Mouse (Mus musculus) neural tube, embryonic 14.5 days (tissue): ENCODE data around the gene Gm32742. TPM values are rescaled to one million over a fixed set of nuclear protein-coding genes. Genes with fewer than 3 reads are reported as not detected.

ENCODE experiments used
- ATAC-seq: fragments of 200-750 bp; cut with Nextera tagmentation; 2 replicates; pipeline ENCODE4 v1.8.0; 2017; ENCODE audit warnings: low read depth, mild to moderate bottlenecking, moderate TSS enrichment, moderate library complexity
- H3K27ac ChIP-seq: fragments of 300-500 bp; sonication (generic); 2 replicates; pipeline ENCODE4 v1.5.1; 2014; ENCODE audit warnings: low read depth, mild to moderate bottlenecking, control low read depth, low read length, moderate library complexity, mixed read lengths
- H3K27me3 ChIP-seq: fragments of 300-500 bp; sonication (generic); 2 replicates; pipeline ENCODE4 v1.6.1; 2014; ENCODE audit warnings: low read length; ENCODE audit not compliant: control insufficient read depth, insufficient read depth
- H3K36me3 ChIP-seq: fragments of 300-500 bp; sonication (generic); 2 replicates; pipeline ENCODE4 v1.6.1; 2014; ENCODE audit warnings: low read length, mixed read lengths; ENCODE audit not compliant: control insufficient read depth, insufficient read depth
- H3K4me1 ChIP-seq: fragments of 300-500 bp; sonication (generic); 2 replicates; pipeline ENCODE4 v1.6.1; 2014; ENCODE audit warnings: low read length; ENCODE audit not compliant: control insufficient read depth, insufficient read depth
- H3K4me2 ChIP-seq: fragments of 300-500 bp; sonication (generic); 2 replicates; pipeline ENCODE4 v1.6.1; 2014; ENCODE audit warnings: mild to moderate bottlenecking, low read depth, low read length, control low read depth
- H3K4me3 ChIP-seq: fragments of 300-500 bp; sonication (generic); 2 replicates; pipeline ENCODE4 v1.5.1; 2014; ENCODE audit warnings: low read depth, low read length, control low read depth, mixed read lengths
- H3K9ac ChIP-seq: fragments of 300-500 bp; sonication (generic); replicated peaks from 2 replicates; pipeline ENCODE4 v1.6.1; 2014; ENCODE audit warnings: low read depth, mild to moderate bottlenecking, control low read depth, low read length, mixed read lengths
- H3K9me3 ChIP-seq: fragments of 300-500 bp; sonication (generic); 2 replicates; pipeline ENCODE4 v1.6.1; 2016; ENCODE audit warnings: low read length; ENCODE audit not compliant: control insufficient read depth
- WGBS: fragments of 180-500 bp; shearing (Covaris S2); extraction: QIAGEN DNeasy Blood & Tissue Kit; methylation state at CpG from one replicate; pipeline ENCODE4 v1.1.7; 2014; 5-methylcytosine and 5-hydroxymethylcytosine counted together
- microRNA counts: library from miRNA; unstranded; fragments of <30 nt; microRNA quantifications from one replicate; lab custom pipeline; 2016
- microRNA-seq: library from miRNA; unstranded; fragments of <30 nt; microRNA quantifications from one replicate; pipeline ENCODE4, GENCODE M21; 2016
- polyA plus RNA-seq: library from polyadenylated mRNA; unstranded; fragments of >200 nt; fragmentation: Nextera tagmentation; extraction: Ambion mirVana; gene quantifications from 2 replicates; pipeline ENCODE4 v1.2.1, GENCODE M21; 2014

Gene Gm32742
- polyA plus RNA-seq, 1 experiment from 2014 or later: not detected

DNA sequence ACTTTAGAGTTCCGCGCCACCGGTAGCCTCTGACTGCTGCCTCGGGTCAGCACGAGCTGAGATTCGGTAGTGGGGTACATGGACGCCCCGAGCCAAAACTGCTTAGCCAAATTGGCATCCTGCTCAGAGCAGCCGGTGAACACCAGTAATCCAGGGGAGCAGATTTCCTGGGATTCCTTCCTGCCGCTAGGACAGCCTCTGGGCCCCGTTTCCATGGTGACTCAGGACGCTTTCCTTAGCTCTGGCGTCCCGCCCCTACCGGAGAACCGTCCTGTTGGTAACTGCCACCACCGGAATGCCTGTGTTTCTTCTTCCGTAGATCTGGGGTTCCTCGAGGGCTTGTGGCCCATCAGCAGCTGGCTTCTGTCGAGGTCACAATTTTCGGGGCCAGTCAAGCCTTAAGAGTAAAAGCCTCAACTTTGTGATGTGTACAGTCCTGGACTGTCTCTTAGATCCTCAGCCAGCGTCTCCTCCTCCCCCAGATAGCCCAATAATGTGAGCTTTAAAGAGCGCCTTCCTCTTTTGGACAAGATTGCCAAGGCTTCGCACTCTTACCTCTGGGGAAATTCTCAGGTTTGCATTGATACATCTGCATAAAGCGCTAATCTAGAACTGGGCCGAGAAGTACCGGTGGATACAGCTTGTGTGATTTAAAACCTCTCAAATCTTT is 63.4 kb downstream of the Gm32742 start, which contains the start of gene 4833427G06Rik:
TSS of gene 4833427G06Rik (minus strand) at position 323 of the 670 bp plus-strand sequence.
- no peaks in the 10 kb centered on the region for H3K27me3 ChIP-seq
- peak within 1 kb of the TSS; percentile 99 for H3K4me2 ChIP-seq
- H3K4me1 ChIP-seq: 0 out of 2 replicates have a peak, but pooled peaks cover 2% of the 10 kb centered on the region
- peak within 1 kb of the TSS; percentile 56 for H3K4me3 ChIP-seq
- no peaks in the 10 kb centered on the region for H3K36me3 ChIP-seq
- no peak within 1 kb of the TSS for H3K27ac ChIP-seq
- 9% methylated on average over 27 of the region's 27 CpGs for WGBS
- H3K9ac ChIP-seq: 0 out of 2 replicates have a peak within 1 kb of the TSS, but pooled peaks have one; percentile 7
- ATAC-seq: peak; percentile 71; the same call in 1 of the 2 replicates
- no peaks in the 10 kb centered on the region for H3K9me3 ChIP-seq

- Histone ChIP-seq H3K4me3 (no peak overlapping the region), H3K9ac (no peak overlapping the region), H3K4me2 (no peak overlapping the region), H3K27me3 (no peaks in the 10 kb centered on the region), H3K36me3 (no peaks in the 10 kb centered on the region), H3K9me3 (no peaks in the 10 kb centered on the region), H3K27ac (no peak overlapping the region), H3K4me1 (no peaks in the 10 kb centered on the region)
- no peak for ATAC-seq
- 71% methylated on average over 2 of the region's 2 CpGs for WGBS
Observed at GRCm38 (mm10) chr9:51096306-51096705, 69.0 kb downstream of the Gm32742 start.

DNA sequence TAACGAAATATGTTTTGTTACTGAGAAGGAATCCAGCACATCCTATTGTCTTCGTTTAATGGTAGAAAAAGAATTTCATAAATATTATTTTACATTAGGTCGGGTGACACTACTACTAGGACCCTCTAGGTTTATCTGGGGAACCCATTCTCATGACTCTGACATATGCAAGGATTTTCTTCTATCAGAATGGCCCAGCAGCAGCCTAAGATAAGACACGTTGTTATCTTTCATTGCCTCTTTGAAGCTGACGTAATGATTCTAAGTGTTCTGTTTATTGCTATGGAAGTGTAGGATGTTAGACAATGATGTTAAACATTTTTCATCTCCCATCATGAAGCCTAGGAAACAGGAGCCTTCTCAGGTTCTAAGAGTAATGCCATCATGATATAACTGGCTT is 71.6 kb downstream of the Gm32742 start:
- Histone ChIP-seq H3K9me3 (no peaks in the 10 kb centered on the region), H3K9ac (no peak overlapping the region), H3K36me3 (no peaks in the 10 kb centered on the region), H3K27me3 (no peaks in the 10 kb centered on the region), H3K4me1 (no peaks in the 10 kb centered on the region), H3K4me3 (no peak overlapping the region), H3K4me2 (no peak overlapping the region), H3K27ac (no peak overlapping the region)
- no peak for ATAC-seq
- WGBS: 75% methylated on average over 5 of the region's 5 CpGs

- Histone ChIP-seq H3K27ac (no peak overlapping the region), H3K9ac (no peak overlapping the region)
Observed at GRCm38 (mm10) chr9:51081614-51082013, 83.7 kb downstream of the Gm32742 start.

More at GRCm38 (mm10) chr9:51081614-51082013, 83.7 kb downstream of the Gm32742 start:
- H3K4me3 ChIP-seq: no peak overlapping the region
- peaks cover 3% of the 10 kb centered on the region for H3K4me1 ChIP-seq
- no peak for ATAC-seq
- WGBS: 79% methylated on average over 5 of the region's 5 CpGs
- no peaks in the 10 kb centered on the region for H3K9me3 ChIP-seq
- H3K36me3 ChIP-seq: no peaks in the 10 kb centered on the region
- no peaks in the 10 kb centered on the region for H3K27me3 ChIP-seq
- no peak overlapping the region for H3K4me2 ChIP-seq

MicroRNAs encoded within 50 kb of the gene (microRNA counts, 519-probe panel; counts per million panel counts)
- microRNA mmu-miR-34b-3p (lab: Ali Mortazavi, UCI) (not detected), microRNA mmu-miR-34b-5p (lab: Ali Mortazavi, UCI) (not detected), microRNA mmu-miR-34c (lab: Ali Mortazavi, UCI) (not detected)

Small RNAs within 50 kb of the gene (microRNA-seq; reads per million reads assigned to microRNA genes)
- gene Mir34b (17.6 reads per million, percentile 22 among the genes with 10 or more reads in this experiment), gene Mir34c (411 reads per million, percentile 66 among the genes with 10 or more reads in this experiment)

Other genes with a start within 250 kb of the Gm32742 start
- 16.0 and 16.1 TPM in 2 replicates for gene Sik2, start 156.4 kb downstream of the Gm32742 start, polyA plus RNA-seq
- not detected in 2 replicates for gene Btg4, start 104.6 kb downstream of the Gm32742 start, polyA plus RNA-seq
- gene Layn, start 88.4 kb downstream of the Gm32742 start, polyA plus RNA-seq: 2.2 and 4.1 TPM in 2 replicates
- 0.21 and 0.28 TPM in 2 replicates for gene 4833427G06Rik, start 63.4 kb downstream of the Gm32742 start, polyA plus RNA-seq
- 0.21 TPM in 1 of 2 replicates, not detected in the other for gene Pou2af1, start 48.2 kb upstream of the Gm32742 start, polyA plus RNA-seq
- gene Colca2, start 113.1 kb upstream of the Gm32742 start, polyA plus RNA-seq: 0.32 and 0.91 TPM in 2 replicates
- gene 1810046K07Rik, start 163.4 kb upstream of the Gm32742 start, polyA plus RNA-seq: not detected in 2 replicates